Mouse (Mus musculus) midbrain, embryonic 16.5 days (tissue): ENCODE results near the gene Pon3. TPM values are rescaled to one million over a fixed set of nuclear protein-coding genes. Genes with fewer than 3 reads are reported as not detected.

Experiments
- ATAC-seq: fragments of 200-750 bp; cut with Nextera tagmentation; 2 replicates; pipeline ENCODE4 v1.8.0; 2017; ENCODE audit warnings: moderate TSS enrichment
- H3K27ac ChIP-seq: fragments of 300-500 bp; sonication (generic); 2 replicates; pipeline ENCODE4 v1.5.1; 2014; ENCODE audit warnings: mild to moderate bottlenecking, low read length, mixed read lengths
- H3K27me3 ChIP-seq: fragments of 300-500 bp; sonication (generic); 2 replicates; pipeline ENCODE4 v1.6.1; 2014; ENCODE audit warnings: low read depth, low read length, mixed read lengths; ENCODE audit not compliant: control insufficient read depth, insufficient read depth
- H3K36me3 ChIP-seq: fragments of 300-500 bp; sonication (generic); 2 replicates; pipeline ENCODE4 v1.6.1; 2014; ENCODE audit warnings: mild to moderate bottlenecking, low read length, moderate library complexity, mixed read lengths; ENCODE audit not compliant: control insufficient read depth, insufficient read depth
- H3K4me1 ChIP-seq: fragments of 300-500 bp; sonication (generic); 2 replicates; pipeline ENCODE4 v1.6.1; 2014; ENCODE audit warnings: mild to moderate bottlenecking, low read length, mixed read lengths; ENCODE audit not compliant: control insufficient read depth, insufficient read depth
- H3K4me2 ChIP-seq: fragments of 300-500 bp; sonication (generic); 2 replicates; pipeline ENCODE4 v1.6.1; 2014; ENCODE audit warnings: mild to moderate bottlenecking, low read length, mixed read lengths
- H3K4me3 ChIP-seq: fragments of 300-500 bp; sonication (generic); 2 replicates; pipeline ENCODE4 v1.5.1; 2014; ENCODE audit warnings: low read depth, mild to moderate bottlenecking, low read length, moderate library complexity, mixed read lengths
- H3K9ac ChIP-seq: fragments of 300-500 bp; sonication (generic); 2 replicates; pipeline ENCODE4 v1.6.1; 2014; ENCODE audit warnings: low read depth, low read length, mixed read lengths
- H3K9me3 ChIP-seq: fragments of 300-500 bp; sonication (generic); replicated peaks from 2 replicates; pipeline ENCODE4 v1.6.1; 2014; ENCODE audit warnings: mild to moderate bottlenecking, low read length, mixed read lengths; ENCODE audit not compliant: control insufficient read depth, poor library complexity, severe bottlenecking
- WGBS: fragments of 180-500 bp; shearing (Covaris S2); extraction: QIAGEN DNeasy Blood & Tissue Kit; methylation state at CpG from one replicate; pipeline ENCODE4 v1.1.7; 2014; 5-methylcytosine and 5-hydroxymethylcytosine counted together
- polyA plus RNA-seq: library from polyadenylated mRNA; unstranded; fragments of >200 nt; fragmentation: Nextera tagmentation; extraction: Ambion mirVana; gene quantifications from 2 replicates; pipeline ENCODE4 v1.2.1, GENCODE M21; 2015

The Pon3 gene
- polyA plus RNA-seq, 1 experiment from 2014 or later, result 3.6 TPM

GRCm38 (mm10) chr6:5179189-5179588 lies 76.9 kb downstream of the Pon3 start:
- 94% methylated on average over 6 of the region's 6 CpGs for WGBS
- no peak overlapping the region for H3K9ac ChIP-seq
- no peaks in the 10 kb centered on the region; the same call in 1 of the 2 replicates for H3K27me3 ChIP-seq
- peaks cover 3% of the 10 kb centered on the region; the same call in 1 of the 2 replicates for H3K4me1 ChIP-seq
- no peak overlapping the region for H3K4me2 ChIP-seq
- H3K9me3 ChIP-seq, result no peaks in the 10 kb centered on the region
- H3K4me3 ChIP-seq, result no peak overlapping the region
- no peak overlapping the region for H3K27ac ChIP-seq
- no peaks in the 10 kb centered on the region for H3K36me3 ChIP-seq
- no peak for ATAC-seq

GRCm38 (mm10) chr6:5177967-5178891 lies 77.9 kb downstream of the Pon3 start:
- peak; percentile 89 for ATAC-seq
- peak overlapping the region; percentile 57 for H3K27ac ChIP-seq
- 27% methylated on average over 19 of the region's 19 CpGs for WGBS

GRCm38 (mm10) chr6:5174179-5174812 lies 81.8 kb downstream of the Pon3 start:
- WGBS, result 90% methylated on average over 10 of the region's 10 CpGs
- no peak overlapping the region for H3K9ac ChIP-seq
- H3K4me3 ChIP-seq, result no peak overlapping the region
- no peak overlapping the region for H3K4me2 ChIP-seq
- no peaks in the 10 kb centered on the region for H3K9me3 ChIP-seq
- no peak overlapping the region for H3K27ac ChIP-seq
- H3K4me1 ChIP-seq, result peaks cover 3% of the 10 kb centered on the region; the same call in 1 of the 2 replicates
- no peaks in the 10 kb centered on the region for H3K36me3 ChIP-seq
- H3K27me3 ChIP-seq, result no peaks in the 10 kb centered on the region; the same call in 1 of the 2 replicates
- ATAC-seq, result no peak

More at GRCm38 (mm10) chr6:5177967-5178891, 77.9 kb downstream of the Pon3 start:
- no peaks in the 10 kb centered on the region for H3K36me3 ChIP-seq
- H3K9ac ChIP-seq, result peak overlapping the region; percentile 50
- no peaks in the 10 kb centered on the region; the same call in 1 of the 2 replicates for H3K27me3 ChIP-seq
- H3K4me3 ChIP-seq, result peak overlapping the region; percentile 36
- peaks cover 3% of the 10 kb centered on the region; the same call in 1 of the 2 replicates for H3K4me1 ChIP-seq
- H3K9me3 ChIP-seq, result no peaks in the 10 kb centered on the region
- H3K4me2 ChIP-seq, result peak overlapping the region; percentile 69

- 0 out of 2 replicates have a peak, but pooled peaks have one; percentile 25 for ATAC-seq
Measured at GRCm38 (mm10) chr6:5172571-5172970, 83.5 kb downstream of the Pon3 start.

GRCm38 (mm10) chr6:5171418-5171817 lies 84.7 kb downstream of the Pon3 start:
- Histone ChIP-seq H3K4me2 (no peak overlapping the region), H3K27ac (no peak overlapping the region), H3K4me3 (no peak overlapping the region), H3K9ac (no peak overlapping the region), H3K4me1 (no peaks in the 10 kb centered on the region), H3K27me3 (no peaks in the 10 kb centered on the region; the same call in 1 of the 2 replicates), H3K9me3 (no peaks in the 10 kb centered on the region), H3K36me3 (no peaks in the 10 kb centered on the region)
- 84% methylated on average over 4 of the region's 4 CpGs for WGBS
- ATAC-seq, result no peak

More at GRCm38 (mm10) chr6:5172571-5172970, 83.5 kb downstream of the Pon3 start:
- Histone ChIP-seq H3K27ac (0 out of 2 replicates have a peak overlapping the region, but pooled peaks have one; percentile 8), H3K9ac (no peak overlapping the region), H3K36me3 (no peaks in the 10 kb centered on the region), H3K27me3 (no peaks in the 10 kb centered on the region; the same call in 1 of the 2 replicates), H3K4me3 (no peak overlapping the region), H3K4me2 (no peak overlapping the region), H3K4me1 (no peaks in the 10 kb centered on the region), H3K9me3 (no peaks in the 10 kb centered on the region)
- 74% methylated on average over 9 of the region's 9 CpGs for WGBS

Other genes starting within 250 kb of the Pon3 start
- gene Pon1, start 62.3 kb downstream of the Pon3 start, polyA plus RNA-seq, result 0.14 and 0.22 TPM in 2 replicates
- 25.7 and 27.7 TPM in 2 replicates for gene Pon2, start 42.2 kb upstream of the Pon3 start, polyA plus RNA-seq
- 17.9 and 20.6 TPM in 2 replicates for gene Asb4, start 127.1 kb upstream of the Pon3 start, polyA plus RNA-seq
- gene Pdk4, start 240.0 kb upstream of the Pon3 start, polyA plus RNA-seq, result 1.6 TPM in 2 replicates